Mouse (Mus musculus) myocyte (in vitro differentiated cells): ENCODE measurements around the gene Hoxc12.

Source experiments
- CEBPB ChIP-seq: IDR thresholded peaks from 2 replicates; pipeline ENCODE4 v1.6.1; 2011; ENCODE audit warnings: mild to moderate bottlenecking, moderate library complexity; ENCODE audit not compliant: poor library complexity, insufficient read depth, severe bottlenecking
- POLR2A ChIP-seq: IDR thresholded peaks from one replicate; pipeline ENCODE4 v1.6.1; 2011; ENCODE audit warnings: low read depth, mild to moderate bottlenecking, control low read depth, moderate library complexity; ENCODE audit not compliant: insufficient read length

- no peak for TF ChIP-seq CEBPB
- TF ChIP-seq POLR2A, result peak; percentile 44
Observed at GRCm38 (mm10) chr15:102976171-102976570, 39.6 kb downstream of the Hoxc12 start, which contains the start of gene Hoxc9.
